Mouse (Mus musculus): ENCODE measurements around the gene Pdcd7. TPM values are rescaled to one million over a fixed set of nuclear protein-coding genes. Genes with fewer than 3 reads are reported as not detected.
A peak's percentile ranks its signal among the peaks of the same experiment; 100 is the strongest.

Gene Pdcd7
- 3.4 and 3.5 TPM in 2 replicates for polyA plus RNA-seq (2015; fragmentation: Nextera tagmentation; extraction: Ambion mirVana)

DNA sequence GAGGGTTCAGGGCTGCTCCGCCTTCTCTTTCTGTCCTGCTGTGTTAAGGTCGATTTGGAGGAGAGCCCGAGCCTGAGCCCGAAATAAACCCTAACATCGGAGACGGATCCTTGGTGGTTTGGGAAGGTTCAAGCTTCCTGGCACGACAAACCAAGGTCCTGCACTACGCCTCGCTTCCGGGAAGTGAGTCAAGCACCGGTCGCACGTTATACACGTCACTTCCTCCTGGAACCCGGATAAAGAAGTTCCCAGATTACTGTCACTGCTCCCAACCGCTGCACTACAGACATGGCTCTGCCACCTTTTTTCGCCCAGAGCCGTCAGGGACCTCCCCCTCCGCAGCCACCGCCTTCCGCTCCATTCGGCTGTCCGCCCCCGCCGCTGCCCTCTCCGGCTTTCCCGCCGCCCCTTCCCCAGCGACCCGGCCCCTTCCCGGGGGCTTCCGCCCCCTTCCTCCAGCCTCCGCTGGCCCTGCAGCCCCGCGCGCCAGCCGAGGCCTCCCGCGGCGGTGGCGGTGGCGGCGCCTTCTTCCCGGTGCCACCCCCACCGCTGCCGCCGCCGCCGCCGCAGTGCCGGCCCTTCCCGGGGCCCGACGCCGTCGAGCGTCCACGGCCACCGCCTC, at the start of gene Pdcd7:
Gene Pdcd7 (plus strand): TSS at position 251 of the 622 bp plus-strand sequence.
- peak within 1 kb of the TSS; percentile 100 for H3K4me3 ChIP-seq (ENCODE audit: low read length)
- ATAC-seq: peak; percentile 96
- WGBS: under 1% methylated on average over 58 of the region's 59 CpGs
- H3K4me2 ChIP-seq (ENCODE audit: low read depth, low read length): peak within 1 kb of the TSS; percentile 75
- peak within 1 kb of the TSS; percentile 99 for H3K9ac ChIP-seq (ENCODE audit: low read depth, low read length)
- H3K27ac ChIP-seq (ENCODE audit: low read length): peak within 1 kb of the TSS; percentile 98
- 0 out of 2 replicates have a peak, but pooled peaks cover 3% of the 10 kb centered on the region for H3K9me3 ChIP-seq (ENCODE audit: control insufficient read depth, low read length)
- no peaks in the 10 kb centered on the region for H3K27me3 ChIP-seq (replicated peaks; ENCODE audit: control insufficient read depth, insufficient read depth, low read length)
- H3K4me1 ChIP-seq (ENCODE audit: control insufficient read depth, insufficient read depth, low read length): peaks cover 12% of the 10 kb centered on the region
- no peaks in the 10 kb centered on the region for H3K36me3 ChIP-seq (ENCODE audit: control insufficient read depth, insufficient read depth, low read length)

GRCm38 (mm10) chr9:65297056-65297455, 48.8 kb upstream of the Pdcd7 start:
- Histone ChIP-seq H3K27me3 (replicated peaks; ENCODE audit: control insufficient read depth, insufficient read depth, low read length) (no peaks in the 10 kb centered on the region), H3K4me1 (ENCODE audit: control insufficient read depth, insufficient read depth, low read length) (0 out of 2 replicates have a peak, but pooled peaks cover 4% of the 10 kb centered on the region), H3K4me2 (ENCODE audit: low read depth, low read length) (no peak overlapping the region), H3K4me3 (ENCODE audit: low read length) (no peak overlapping the region), H3K36me3 (ENCODE audit: control insufficient read depth, insufficient read depth, low read length) (no peaks in the 10 kb centered on the region; the same call in 1 of the 2 replicates), H3K27ac (ENCODE audit: low read length) (no peak overlapping the region), H3K9ac (ENCODE audit: low read depth, low read length) (no peak overlapping the region), H3K9me3 (ENCODE audit: control insufficient read depth, low read length) (no peaks in the 10 kb centered on the region)
- WGBS: 87% methylated on average over 2 of the region's 2 CpGs
- ATAC-seq: no peak

- 75% methylated on average over 3 of the region's 3 CpGs for WGBS
- Histone ChIP-seq H3K4me3 (ENCODE audit: low read length) (no peak overlapping the region), H3K27ac (ENCODE audit: low read length) (no peak overlapping the region), H3K4me2 (ENCODE audit: low read depth, low read length) (no peak overlapping the region), H3K4me1 (ENCODE audit: control insufficient read depth, insufficient read depth, low read length) (no peaks in the 10 kb centered on the region), H3K9ac (ENCODE audit: low read depth, low read length) (no peak overlapping the region), H3K9me3 (ENCODE audit: control insufficient read depth, low read length) (no peaks in the 10 kb centered on the region), H3K36me3 (ENCODE audit: control insufficient read depth, insufficient read depth, low read length) (no peaks in the 10 kb centered on the region; the same call in 1 of the 2 replicates), H3K27me3 (replicated peaks; ENCODE audit: control insufficient read depth, insufficient read depth, low read length) (no peaks in the 10 kb centered on the region)
- no peak for ATAC-seq
Observed at GRCm38 (mm10) chr9:65298761-65299160, 47.1 kb upstream of the Pdcd7 start.

DNA sequence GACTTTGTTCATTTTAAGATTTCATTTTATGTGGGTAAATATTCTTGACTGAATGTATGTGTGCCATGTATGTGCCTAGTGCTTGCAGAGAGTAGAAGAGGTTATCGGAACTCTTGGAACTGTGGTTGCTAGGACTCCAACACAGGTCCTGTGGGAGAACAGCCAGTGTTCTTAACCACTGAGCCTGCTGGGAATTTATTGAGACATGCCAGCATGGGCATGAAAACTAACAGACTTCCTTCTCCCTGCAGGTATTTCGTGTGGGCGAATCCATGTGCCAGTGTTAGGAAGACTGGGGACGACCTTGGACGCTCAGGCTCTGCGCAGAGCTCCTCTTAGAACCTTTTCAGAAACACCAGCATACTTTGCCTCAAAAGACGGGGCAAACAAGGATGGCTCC, 46.3 kb upstream of the Pdcd7 start:
- Histone ChIP-seq H3K9me3 (ENCODE audit: control insufficient read depth, low read length) (no peaks in the 10 kb centered on the region), H3K36me3 (ENCODE audit: control insufficient read depth, insufficient read depth, low read length) (no peaks in the 10 kb centered on the region; the same call in 1 of the 2 replicates), H3K4me2 (ENCODE audit: low read depth, low read length) (no peak overlapping the region), H3K4me3 (ENCODE audit: low read length) (no peak overlapping the region), H3K9ac (ENCODE audit: low read depth, low read length) (no peak overlapping the region), H3K27me3 (replicated peaks; ENCODE audit: control insufficient read depth, insufficient read depth, low read length) (no peaks in the 10 kb centered on the region), H3K4me1 (ENCODE audit: control insufficient read depth, insufficient read depth, low read length) (no peaks in the 10 kb centered on the region), H3K27ac (ENCODE audit: low read length) (no peak overlapping the region)
- WGBS: 95% methylated on average over 7 of the region's 7 CpGs
- no peak for ATAC-seq

DNA sequence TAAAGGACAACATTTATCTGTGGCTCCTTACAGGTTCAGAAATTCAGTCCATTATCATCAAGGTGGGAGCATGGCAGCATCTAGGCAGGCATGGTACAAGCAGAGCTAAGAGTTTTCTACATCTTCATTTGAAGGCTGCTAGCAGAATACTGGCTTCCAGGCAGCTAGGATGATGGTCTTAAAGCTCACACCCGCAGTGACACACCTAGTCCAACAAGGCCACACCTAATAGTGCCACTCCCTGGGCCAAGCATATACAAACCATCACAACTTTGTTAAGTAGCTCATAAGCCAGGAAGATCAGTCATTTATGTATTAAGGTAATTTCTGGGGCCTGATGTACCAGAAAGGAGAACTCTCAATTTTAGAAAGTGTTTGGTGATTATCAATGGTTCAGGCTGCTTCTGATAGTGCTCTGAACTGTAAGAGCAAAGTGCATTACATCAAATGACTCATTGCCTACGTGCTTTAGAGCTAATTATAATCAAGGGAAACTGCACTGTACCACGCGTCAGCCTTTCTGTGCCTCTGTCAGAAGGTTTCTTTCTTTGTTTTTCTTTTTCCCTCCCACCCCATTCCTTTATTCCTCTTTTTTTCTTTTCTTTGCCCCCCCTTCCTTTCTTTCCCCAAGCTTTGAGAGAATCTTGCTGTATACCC, 43.4 kb upstream of the Pdcd7 start:
- no peak overlapping the region for H3K4me2 ChIP-seq (ENCODE audit: low read depth, low read length)
- H3K27ac ChIP-seq (ENCODE audit: low read length): no peak overlapping the region
- H3K27me3 ChIP-seq (replicated peaks; ENCODE audit: control insufficient read depth, insufficient read depth, low read length): no peaks in the 10 kb centered on the region
- no peaks in the 10 kb centered on the region for H3K4me1 ChIP-seq (ENCODE audit: control insufficient read depth, insufficient read depth, low read length)
- no peak overlapping the region for H3K9ac ChIP-seq (ENCODE audit: low read depth, low read length)
- WGBS: 84% methylated on average over 4 of the region's 4 CpGs
- no peak overlapping the region for H3K4me3 ChIP-seq (ENCODE audit: low read length)
- no peak; the same call in 1 of the 2 replicates for ATAC-seq
- H3K9me3 ChIP-seq (ENCODE audit: control insufficient read depth, low read length): no peaks in the 10 kb centered on the region
- H3K36me3 ChIP-seq (ENCODE audit: control insufficient read depth, insufficient read depth, low read length): no peaks in the 10 kb centered on the region; the same call in 1 of the 2 replicates

- Histone ChIP-seq H3K27ac (ENCODE audit: low read length) (no peak overlapping the region), H3K9ac (ENCODE audit: low read depth, low read length) (no peak overlapping the region), H3K36me3 (ENCODE audit: control insufficient read depth, insufficient read depth, low read length) (no peaks in the 10 kb centered on the region; the same call in 1 of the 2 replicates), H3K4me3 (ENCODE audit: low read length) (no peak overlapping the region), H3K27me3 (replicated peaks; ENCODE audit: control insufficient read depth, insufficient read depth, low read length) (no peaks in the 10 kb centered on the region), H3K4me2 (ENCODE audit: low read depth, low read length) (no peak overlapping the region), H3K4me1 (ENCODE audit: control insufficient read depth, insufficient read depth, low read length) (no peaks in the 10 kb centered on the region), H3K9me3 (ENCODE audit: control insufficient read depth, low read length) (no peaks in the 10 kb centered on the region)
- 95% methylated on average over 4 of the region's 4 CpGs for WGBS
- no peak for ATAC-seq
Observed at GRCm38 (mm10) chr9:65303586-65303985, 42.3 kb upstream of the Pdcd7 start.

DNA sequence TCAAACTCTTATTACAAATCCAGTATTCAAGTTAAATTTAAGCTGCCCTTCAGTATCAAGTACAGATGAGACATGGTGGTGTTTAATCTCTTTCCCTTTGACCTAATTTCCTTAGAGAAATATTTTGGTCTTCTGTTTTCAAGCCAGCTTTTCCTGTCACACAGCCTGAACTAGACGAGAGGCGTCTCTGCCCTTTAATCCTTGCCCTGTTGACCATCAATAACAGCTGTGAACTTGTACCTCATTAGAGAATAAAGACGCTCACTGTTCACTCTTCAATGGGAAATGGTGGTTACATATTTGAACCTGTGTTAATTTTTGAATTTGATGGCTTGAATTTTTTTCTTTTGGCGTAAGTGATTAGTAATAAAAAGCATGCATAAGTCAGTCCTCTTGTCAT, 41.6 kb upstream of the Pdcd7 start:
- no peaks in the 10 kb centered on the region; the same call in 1 of the 2 replicates for H3K36me3 ChIP-seq (ENCODE audit: control insufficient read depth, insufficient read depth, low read length)
- no peak overlapping the region for H3K4me3 ChIP-seq (ENCODE audit: low read length)
- 68% methylated on average over 4 of the region's 4 CpGs for WGBS
- H3K9me3 ChIP-seq (ENCODE audit: control insufficient read depth, low read length): no peaks in the 10 kb centered on the region
- no peak overlapping the region for H3K4me2 ChIP-seq (ENCODE audit: low read depth, low read length)
- no peaks in the 10 kb centered on the region for H3K4me1 ChIP-seq (ENCODE audit: control insufficient read depth, insufficient read depth, low read length)
- no peak overlapping the region for H3K9ac ChIP-seq (ENCODE audit: low read depth, low read length)
- H3K27ac ChIP-seq (ENCODE audit: low read length): no peak overlapping the region
- H3K27me3 ChIP-seq (replicated peaks; ENCODE audit: control insufficient read depth, insufficient read depth, low read length): no peaks in the 10 kb centered on the region
- no peak for ATAC-seq

- H3K9ac ChIP-seq (ENCODE audit: low read depth, low read length): no peak overlapping the region
- H3K27ac ChIP-seq (ENCODE audit: low read length): no peak overlapping the region
- no peak overlapping the region for H3K4me2 ChIP-seq (ENCODE audit: low read depth, low read length)
- H3K36me3 ChIP-seq (ENCODE audit: control insufficient read depth, insufficient read depth, low read length): peaks cover 3% of the 10 kb centered on the region; the same call in 1 of the 2 replicates
- no peaks in the 10 kb centered on the region for H3K4me1 ChIP-seq (ENCODE audit: control insufficient read depth, insufficient read depth, low read length)
- H3K4me3 ChIP-seq (ENCODE audit: low read length): no peak overlapping the region
- no peaks in the 10 kb centered on the region for H3K27me3 ChIP-seq (replicated peaks; ENCODE audit: control insufficient read depth, insufficient read depth, low read length)
- ATAC-seq: no peak
- H3K9me3 ChIP-seq (ENCODE audit: control insufficient read depth, low read length): no peaks in the 10 kb centered on the region
- WGBS: 93% methylated on average over 2 of the region's 2 CpGs
Observed at GRCm38 (mm10) chr9:65306672-65307071, 39.2 kb upstream of the Pdcd7 start.

DNA sequence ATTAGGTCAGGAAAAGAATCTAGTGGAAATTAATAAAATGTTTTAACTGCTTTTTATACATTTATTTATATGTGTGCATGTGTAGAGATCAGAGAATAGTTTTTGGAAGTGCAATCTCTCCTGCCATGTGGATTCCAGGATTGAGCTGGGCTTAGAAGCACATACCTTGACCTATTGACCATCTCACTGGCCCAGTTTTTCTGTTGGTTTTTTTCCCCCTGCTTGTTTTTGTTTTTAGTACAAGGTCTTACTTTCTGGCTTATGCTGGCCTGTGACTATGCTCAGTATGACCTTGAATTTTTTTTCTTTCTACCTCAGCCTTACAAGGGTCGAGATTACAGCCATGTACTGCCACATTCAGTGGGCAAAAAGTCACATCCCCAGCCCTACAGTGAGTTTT, 37.9 kb upstream of the Pdcd7 start:
- Histone ChIP-seq H3K27ac (ENCODE audit: low read length) (no peak overlapping the region), H3K27me3 (replicated peaks; ENCODE audit: control insufficient read depth, insufficient read depth, low read length) (no peaks in the 10 kb centered on the region), H3K4me2 (ENCODE audit: low read depth, low read length) (no peak overlapping the region), H3K9me3 (ENCODE audit: control insufficient read depth, low read length) (no peaks in the 10 kb centered on the region), H3K4me1 (ENCODE audit: control insufficient read depth, insufficient read depth, low read length) (no peaks in the 10 kb centered on the region), H3K4me3 (ENCODE audit: low read length) (no peak overlapping the region), H3K9ac (ENCODE audit: low read depth, low read length) (no peak overlapping the region), H3K36me3 (ENCODE audit: control insufficient read depth, insufficient read depth, low read length) (peaks cover 6% of the 10 kb centered on the region)
- 86% methylated on average over 1 of the region's 1 CpGs for WGBS
- no peak for ATAC-seq

All from intestine, embryonic 16.5 days (tissue).